23 mouse cellular contexts compared by ENCODE assay signal in genomic region chr3:92764965-92765364, GRCm38 (mm10). TPM values are rescaled to one million over a fixed set of nuclear protein-coding genes. Genes with fewer than 3 reads are reported as not detected.
"Had no signal": no experiment of that assay in that cellular context is flagged by ENCODE, and none has a peak within 500 bp of the region (broad histone marks: within the 10 kb centered on the region; RNA-seq: fewer than 3 reads in every experiment).

Gene Lce1h (minus strand): TSS chr3:92765065.

- H3K9me3 ChIP-seq: neural tube, embryonic 12.5 days; neural tube, embryonic 13.5 days; neural tube, embryonic 15.5 days; stomach, embryonic 15.5 days had no signal

- H3K4me3 ChIP-seq: neural tube, embryonic 12.5 days; neural tube, embryonic 13.5 days; neural tube, embryonic 15.5 days; stomach, embryonic 15.5 days had no signal

- H3K27me3 ChIP-seq: neural tube, embryonic 12.5 days; neural tube, embryonic 13.5 days; neural tube, embryonic 15.5 days; stomach, embryonic 15.5 days had no signal

- DNase-seq: right cerebral cortex, adult 18-20 months; right cerebral cortex, postnatal 14 days; right cerebral cortex, postnatal 25 days; right cerebral cortex, postnatal 4 days; spleen, adult 18-20 months; thymus, adult 18-20 months; thymus, adult 2 months; thymus, postnatal 14 days; thymus, postnatal 25 days; thymus, postnatal 36 days; thymus, postnatal 4 days had no signal

- H3K9ac ChIP-seq: neural tube, embryonic 12.5 days; neural tube, embryonic 13.5 days; neural tube, embryonic 15.5 days; stomach, embryonic 15.5 days had no signal

- H3K4me2 ChIP-seq: neural tube, embryonic 12.5 days; neural tube, embryonic 13.5 days; neural tube, embryonic 15.5 days; stomach, embryonic 15.5 days had no signal

- H3K36me3 ChIP-seq: neural tube, embryonic 12.5 days; neural tube, embryonic 13.5 days; neural tube, embryonic 15.5 days; stomach, embryonic 15.5 days had no signal

- H3K4me1 ChIP-seq: neural tube, embryonic 12.5 days; neural tube, embryonic 13.5 days; neural tube, embryonic 15.5 days; stomach, embryonic 15.5 days had no signal

- H3K27ac ChIP-seq: neural tube, embryonic 12.5 days; neural tube, embryonic 13.5 days; neural tube, embryonic 15.5 days; stomach, embryonic 15.5 days had no signal

RNA-seq across cellular contexts. Expression of gene Lce1h, which starts in this region (rescaled TPM):
- total RNA-seq: neutrophil, adult 5-6 weeks had no signal
- polyA plus RNA-seq: neural tube, embryonic 12.5 days; neural tube, embryonic 13.5 days; neural tube, embryonic 14.5 days; neural tube, embryonic 15.5 days; small intestine, adult 2 months; spleen, adult 2 months; stomach, embryonic 14.5 days; stomach, embryonic 15.5 days; stomach, embryonic 16.5 days; testis, adult 2 months; urinary bladder, adult 2 months had no signal
